Mouse (Mus musculus) olfactory bulb, adult 2 months (tissue): Measurements from ENCODE around the gene Atp6v1e2.

ENCODE experiments used
- CTCF ChIP-seq: fragments of 200-500 bp; IDR thresholded peaks from 2 replicates; pipeline ENCODE4 v1.5.1; 2012; ENCODE audit warnings: low read depth, mild to moderate bottlenecking, low read length, moderate library complexity; ENCODE audit not compliant: insufficient read depth
- POLR2A ChIP-seq: fragments of 200-500 bp; IDR thresholded peaks from 2 replicates; pipeline ENCODE4 v1.6.1; 2012; ENCODE audit warnings: mild to moderate bottlenecking, low read depth, low read length, moderate library complexity; ENCODE audit not compliant: insufficient read depth

GRCm38 (mm10) chr17:86929981-86930380 is 17.7 kb downstream of the Atp6v1e2 start:
- TF ChIP-seq POLR2A (no peak), CTCF (no peak)
